Mouse (Mus musculus) bone marrow, adult 2 months (tissue): Measurements from ENCODE around the gene Brpf3.

Source experiments
- CTCF ChIP-seq: fragments of 200-500 bp; IDR thresholded peaks from 2 replicates; pipeline ENCODE4 v1.5.1; 2011; ENCODE audit warnings: low read length, control low read depth; ENCODE audit not compliant: control insufficient read depth, insufficient read depth
- POLR2A ChIP-seq: fragments of 200-500 bp; IDR thresholded peaks from 2 replicates; pipeline ENCODE4 v1.6.1; 2011; ENCODE audit warnings: low read depth, mild to moderate bottlenecking, control low read depth, low read length, borderline replicate concordance; ENCODE audit not compliant: control insufficient read depth

DNA sequence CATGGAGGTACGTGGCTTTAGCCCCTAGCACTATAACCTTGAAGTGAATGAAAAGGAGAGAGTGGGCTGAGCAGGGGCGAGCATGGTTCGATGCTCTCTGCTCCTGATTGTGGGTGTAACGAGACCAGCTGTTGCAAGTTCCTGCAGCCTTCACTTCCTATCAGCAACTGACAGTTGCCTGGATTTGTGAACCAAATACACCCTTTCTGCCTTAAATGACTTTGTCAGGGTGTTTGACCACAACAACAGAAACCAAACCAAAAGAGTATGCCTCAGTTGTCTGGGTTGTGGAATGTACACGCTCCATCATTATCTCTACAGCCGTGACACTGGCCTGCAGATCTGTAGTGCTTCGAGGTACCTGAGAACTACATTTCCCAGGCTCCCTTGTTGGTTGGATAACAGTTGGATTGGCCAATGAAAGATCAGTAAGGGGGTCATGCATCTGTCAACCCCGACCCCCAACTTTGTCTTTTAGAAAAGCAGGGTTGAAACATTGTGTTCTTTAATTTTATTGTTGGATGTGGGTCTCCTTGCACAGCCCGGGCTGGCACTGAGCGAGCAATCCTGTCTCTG, 83.1 kb downstream of the Brpf3 start:
- TF ChIP-seq CTCF: no peak
- TF ChIP-seq POLR2A: no peak
